Mouse (Mus musculus): ENCODE results near the gene Gimap7.
"Not testable (repeated sequence)": the region's sequence is repeated elsewhere in the genome, so short reads cannot be mapped to it uniquely, and the experiment has no call there.

DNA sequence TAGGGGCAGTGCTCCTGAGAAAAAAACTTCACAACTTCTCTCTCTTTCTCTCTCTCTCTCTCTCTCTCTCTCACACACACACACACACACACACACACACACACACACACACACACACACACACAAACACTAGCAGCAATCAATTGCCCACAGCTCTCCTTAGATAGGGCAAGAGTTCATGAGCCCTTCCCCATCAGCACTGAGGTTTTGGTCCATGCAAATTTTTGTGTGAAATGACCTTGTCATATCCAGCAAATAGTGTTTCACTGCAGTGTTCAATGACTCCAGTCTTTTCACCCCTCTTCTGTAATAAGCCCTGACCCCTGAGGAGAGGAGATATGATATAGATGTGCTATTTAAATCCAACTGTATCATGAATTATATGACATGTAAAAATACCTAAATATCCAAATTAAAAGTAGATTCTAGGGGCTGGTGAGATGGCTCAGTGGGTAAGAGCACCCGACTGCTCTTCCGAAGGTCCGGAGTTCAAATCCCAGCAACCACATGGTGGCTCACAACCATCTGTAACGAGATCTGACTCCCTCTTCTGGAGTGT lies 35.1 kb upstream of the Gimap7 start:
- TF ChIP-seq CTCF, EP300 (IDR thresholded peaks at IDR 0.05; ENCODE audit: low read depth): not testable (repeated sequence)
